Mouse (Mus musculus) adrenal gland (tissue): ENCODE measurements around the gene Selenop.
"Not testable (repeated sequence)": the region's sequence is repeated elsewhere in the genome, so short reads cannot be mapped to it uniquely, and the experiment has no call there.

ENCODE experiments used
- intact Hi-C: fragments of 180-260 bp; cut with DNase I; formaldehyde crosslinking; loops from one replicate; pipeline ENCODE4 v1.15.1; 2025
- long read RNA-seq, 2 experiments: library from polyadenylated mRNA; unstranded; transcript quantifications; one replicate each; pipeline ENCODE4 v2.0.0; 2020; ENCODE audit warnings: borderline replicate concordance in 1 of 2; ENCODE audit not compliant: insufficient replicate concordance in 1 of 2

Gene Selenop
- long read RNA-seq, experiment 1, transcript Selenop-203 (5 exons, 2,085 nt): major isoform, 120 of 136 reads
- long read RNA-seq, experiment 1, partial matches to known transcripts: 13 of 136 reads
- long read RNA-seq, experiment 1, other reads (novel, unspliced or antisense): 3 of 136 reads
- long read RNA-seq, experiment 2, transcript Selenop-203 (5 exons, 2,085 nt): major isoform, 113 of 126 reads
- long read RNA-seq, experiment 2, partial matches to known transcripts: 3 of 126 reads
- long read RNA-seq, experiment 2, other reads (novel, unspliced or antisense): 9 of 126 reads

GRCm38 (mm10) chr15:3268247-3268646 lies at the start of gene Selenop:
Gene Selenop (plus strand): TSS chr15:3268547.
- intact Hi-C loops: no loop called here

- intact Hi-C loops: loop anchor here (10.0 kb wide), 1 partner anchor 366 kb away; the partner anchor contains the start of gene Ghr
Observed at GRCm38 (mm10) chr15:3218668-3219067, 49.7 kb upstream of the Selenop start.

- intact Hi-C loops: no loop called here
Observed at GRCm38 (mm10) chr15:3222803-3223437, 45.4 kb upstream of the Selenop start.

- intact Hi-C loops: loop anchor here (5.0 kb wide), 1 partner anchor 46 kb away; no protein-coding TSS in a partner anchor
Observed at GRCm38 (mm10) chr15:3226573-3226972, 41.8 kb upstream of the Selenop start.

- intact Hi-C loops: loop anchor here (5.0 kb wide), 1 partner anchor 44 kb away; no protein-coding TSS in a partner anchor
Observed at GRCm38 (mm10) chr15:3228185-3228584, 40.2 kb upstream of the Selenop start.

GRCm38 (mm10) chr15:3228990-3229389 lies 39.4 kb upstream of the Selenop start:
- intact Hi-C loops: loop anchor here (5.0 kb wide), 1 partner anchor 43 kb away; no protein-coding TSS in a partner anchor

- intact Hi-C loops: no loop called here
Observed at GRCm38 (mm10) chr15:3231004-3231403, 37.3 kb upstream of the Selenop start.

GRCm38 (mm10) chr15:3232168-3232835 lies 36.0 kb upstream of the Selenop start:
- intact Hi-C loops: no loop called here

GRCm38 (mm10) chr15:3233837-3234551 lies 34.4 kb upstream of the Selenop start:
- intact Hi-C loops: no loop called here

- intact Hi-C loops: no loop called here
Observed at GRCm38 (mm10) chr15:3236338-3236737, 32.0 kb upstream of the Selenop start.

- intact Hi-C loops: no loop called here
Observed at GRCm38 (mm10) chr15:3237963-3238362, 30.4 kb upstream of the Selenop start.

- intact Hi-C loops: not testable (repeated sequence)
Observed at GRCm38 (mm10) chr15:3245036-3245435, 23.3 kb upstream of the Selenop start.

- intact Hi-C loops: no loop called here
Observed at GRCm38 (mm10) chr15:3250620-3251019, 17.7 kb upstream of the Selenop start.

- intact Hi-C loops: no loop called here
Observed at GRCm38 (mm10) chr15:3251031-3251717, 17.2 kb upstream of the Selenop start.

GRCm38 (mm10) chr15:3251718-3252067 lies 16.7 kb upstream of the Selenop start:
- intact Hi-C loops: no loop called here

GRCm38 (mm10) chr15:3259025-3259424 lies 9.3 kb upstream of the Selenop start:
- intact Hi-C loops: no loop called here

GRCm38 (mm10) chr15:3260309-3260708 lies 8.0 kb upstream of the Selenop start:
- intact Hi-C loops: no loop called here

- intact Hi-C loops: no loop called here
Observed at GRCm38 (mm10) chr15:3262883-3263282, 5.5 kb upstream of the Selenop start.

GRCm38 (mm10) chr15:3264293-3264692 lies 4.1 kb upstream of the Selenop start:
- intact Hi-C loops: no loop called here

GRCm38 (mm10) chr15:3264828-3265227 lies 3.5 kb upstream of the Selenop start:
- intact Hi-C loops: no loop called here

- intact Hi-C loops: no loop called here
Observed at GRCm38 (mm10) chr15:3269496-3269895, 1.1 kb downstream of the Selenop start.
